Mouse (Mus musculus): ENCODE measurements around the gene Tle6. TPM values are rescaled to one million over a fixed set of nuclear protein-coding genes. Genes with fewer than 3 reads are reported as not detected.
A peak's percentile ranks its signal among the peaks of the same experiment; 100 is the strongest.

Tle6 gene
- total RNA-seq, 2 experiments from 2014 or later, result 10.3 to 12.9 TPM

GRCm38 (mm10) chr10:81569507-81570237, 31.2 kb downstream of the Tle6 start:
- DNase-seq (ENCODE audit: extremely low spot score in 1 of 2, low spot score in 2 of 2), result no peak
- Histone ChIP-seq H3K27ac (no peak overlapping the region), H3K4me3 (no peak overlapping the region)
- no peak for TF ChIP-seq CTCF (IDR thresholded peaks at IDR 0.05)
- intact Hi-C loops (cut with DNase I), result loop anchor here (2.0 kb wide), 1 partner anchor 35 kb away; no protein-coding TSS in a partner anchor

- intact Hi-C loops (cut with DNase I), result no loop called here
- DNase-seq (ENCODE audit: extremely low spot score in 1 of 2, low spot score in 2 of 2), result no peak
- Histone ChIP-seq H3K4me3 (no peak overlapping the region), H3K27ac (no peak overlapping the region)
- no peak for TF ChIP-seq CTCF (IDR thresholded peaks at IDR 0.05)
Observed at GRCm38 (mm10) chr10:81568381-81569191, 32.3 kb downstream of the Tle6 start.

GRCm38 (mm10) chr10:81565257-81566228, 35.3 kb downstream of the Tle6 start:
- Histone ChIP-seq H3K4me3 (no peak overlapping the region), H3K27ac (no peak overlapping the region)
- no peak for TF ChIP-seq CTCF (IDR thresholded peaks at IDR 0.05)
- intact Hi-C loops (cut with DNase I), result no loop called here
- DNase-seq (ENCODE audit: extremely low spot score in 1 of 2, low spot score in 2 of 2), result no peak

- peak; percentile 63 to 64 for DNase-seq (ENCODE audit: extremely low spot score in 1 of 2, low spot score in 2 of 2)
- Histone ChIP-seq H3K4me3 (no peak overlapping the region), H3K27ac (no peak overlapping the region)
- intact Hi-C loops (cut with DNase I), result no loop called here
- TF ChIP-seq CTCF (IDR thresholded peaks at IDR 0.05), result peak; percentile 65
Observed at GRCm38 (mm10) chr10:81564734-81565133, 36.1 kb downstream of the Tle6 start.

GRCm38 (mm10) chr10:81564216-81564615, 36.7 kb downstream of the Tle6 start:
- Histone ChIP-seq H3K27ac (peak overlapping the region; percentile 51; the same call in 1 of the 2 replicates), H3K4me3 (peak overlapping the region; percentile 24; the same call in 1 of the 2 replicates)
- intact Hi-C loops (cut with DNase I), result no loop called here
- no peak for TF ChIP-seq CTCF (IDR thresholded peaks at IDR 0.05)
- no peak for DNase-seq (ENCODE audit: extremely low spot score in 1 of 2, low spot score in 2 of 2)

GRCm38 (mm10) chr10:81563481-81563880, 37.4 kb downstream of the Tle6 start:
- H3K4me3 ChIP-seq, result peak overlapping the region; percentile 5; the same call in 1 of the 2 replicates

GRCm38 (mm10) chr10:81562411-81562810, 38.5 kb downstream of the Tle6 start:
- intact Hi-C loops (cut with DNase I), result loop anchor here (2.0 kb wide), 1 partner anchor 42 kb away; no protein-coding TSS in a partner anchor
- TF ChIP-seq CTCF (IDR thresholded peaks at IDR 0.05), result no peak
- no peak for DNase-seq (ENCODE audit: extremely low spot score in 1 of 2, low spot score in 2 of 2)
- Histone ChIP-seq H3K27ac (no peak overlapping the region), H3K4me3 (peak overlapping the region; percentile 0; the same call in 1 of the 2 replicates)

More at GRCm38 (mm10) chr10:81563481-81563880, 37.4 kb downstream of the Tle6 start:
- DNase-seq (ENCODE audit: extremely low spot score in 1 of 2, low spot score in 2 of 2), result no peak
- intact Hi-C loops (cut with DNase I), result loop anchor here (2.0 kb wide), 1 partner anchor 41 kb away; no protein-coding TSS in a partner anchor
- TF ChIP-seq CTCF (IDR thresholded peaks at IDR 0.05), result no peak; the same call in 1 of the 2 replicates
- H3K27ac ChIP-seq, result no peak overlapping the region; the same call in 1 of the 2 replicates

GRCm38 (mm10) chr10:81560719-81561459, 40.0 kb downstream of the Tle6 start:
- H3K4me3 ChIP-seq, result peak overlapping the region; percentile 84
- intact Hi-C loops (cut with DNase I), result no loop called here
- TF ChIP-seq CTCF (IDR thresholded peaks at IDR 0.05), result no peak
- DNase-seq (ENCODE audit: extremely low spot score in 1 of 2, low spot score in 2 of 2), result no peak
- H3K27ac ChIP-seq, result peak overlapping the region; percentile 99

- TF ChIP-seq CTCF (IDR thresholded peaks at IDR 0.05), result no peak
- peak overlapping the region; percentile 84 for H3K4me3 ChIP-seq
- intact Hi-C loops (cut with DNase I), result no loop called here
- peak overlapping the region; percentile 99 for H3K27ac ChIP-seq
- DNase-seq (ENCODE audit: extremely low spot score in 1 of 2, low spot score in 2 of 2), result peak; percentile 77 to 84
Observed at GRCm38 (mm10) chr10:81559627-81560539, 41.0 kb downstream of the Tle6 start.

Data from left cerebral cortex, adult 2 months (tissue).